Mouse (Mus musculus) myocyte (in vitro differentiated cells): ENCODE results near the gene Map1b.
A peak's percentile ranks its signal among the peaks of the same experiment; 100 is the strongest.

Source experiments
- CEBPB ChIP-seq: IDR thresholded peaks from 2 replicates; pipeline ENCODE4 v1.6.1; 2011; ENCODE audit warnings: mild to moderate bottlenecking, moderate library complexity; ENCODE audit not compliant: poor library complexity, insufficient read depth, severe bottlenecking
- E2F4 ChIP-seq: IDR thresholded peaks from one replicate; pipeline ENCODE4 v1.6.1; 2011; ENCODE audit warnings: mild to moderate bottlenecking, control low read depth, moderate library complexity; ENCODE audit not compliant: insufficient read depth
- MAX ChIP-seq: IDR thresholded peaks from one replicate; pipeline ENCODE4 v1.6.1; 2011; ENCODE audit warnings: low read depth, mild to moderate bottlenecking, control low read depth
- MYOG ChIP-seq, 3 experiments: IDR thresholded peaks; one replicate each; pipeline ENCODE4 v1.6.1; 2011; ENCODE audit warnings: control low read depth in 2 of 3, low read depth in 2 of 3, mild to moderate bottlenecking in 2 of 3; ENCODE audit not compliant: insufficient read length in 2 of 3, control insufficient read depth in 1 of 3, insufficient read depth in 1 of 3
- POLR2A ChIP-seq: IDR thresholded peaks from one replicate; pipeline ENCODE4 v1.6.1; 2011; ENCODE audit warnings: low read depth, mild to moderate bottlenecking, control low read depth, moderate library complexity; ENCODE audit not compliant: insufficient read length
- POLR2AphosphoS2 ChIP-seq: IDR thresholded peaks from one replicate; pipeline ENCODE4 v1.6.1; 2011; ENCODE audit warnings: low read depth, control low read depth; ENCODE audit not compliant: insufficient read length
- SRF ChIP-seq: IDR thresholded peaks from one replicate; pipeline ENCODE4 v1.6.1; 2011; ENCODE audit warnings: low read depth; ENCODE audit not compliant: control insufficient read depth, insufficient read length
- TCF12 ChIP-seq: IDR thresholded peaks from one replicate; pipeline ENCODE4 v1.6.1; 2011; ENCODE audit warnings: mild to moderate bottlenecking, control low read depth; ENCODE audit not compliant: poor library complexity, insufficient read depth, severe bottlenecking
- TCF3 ChIP-seq: IDR thresholded peaks from one replicate; pipeline ENCODE4 v1.6.1; 2011; ENCODE audit warnings: low read depth, control low read depth; ENCODE audit not compliant: insufficient read length
- USF1 ChIP-seq: IDR thresholded peaks from one replicate; pipeline ENCODE4 v1.6.1; 2011; ENCODE audit warnings: low read depth, mild to moderate bottlenecking, control low read depth, moderate library complexity

- TF ChIP-seq POLR2A (peak; percentile 27), SRF (no peak), E2F4 (no peak), MAX (no peak), USF1 (no peak), TCF3 (no peak), CEBPB (no peak), MYOG (IDR thresholded peaks at IDR 0.05; ENCODE audit: control insufficient read depth in 1 of 3, insufficient read depth in 1 of 3, insufficient read length in 2 of 3, low read depth in 2 of 3) (no peak), TCF12 (no peak), POLR2AphosphoS2 (no peak)
Measured at GRCm38 (mm10) chr13:99466064-99466463, 50.3 kb downstream of the Map1b start.
